Mouse (Mus musculus): ENCODE data around the gene Trmt44. TPM values are rescaled to one million over a fixed set of nuclear protein-coding genes. Genes with fewer than 3 reads are reported as not detected.
A peak's percentile ranks its signal among the peaks of the same experiment; 100 is the strongest.
"Not testable (repeated sequence)": the region's sequence is repeated elsewhere in the genome, so short reads cannot be mapped to it uniquely, and the experiment has no call there.

The Trmt44 gene
- total RNA-seq, 2 experiments from 2014 or later: 1.5 to 1.8 TPM

GRCm38 (mm10) chr5:35592824-35593223 is 18.0 kb upstream of the Trmt44 start:
- DNase-seq: no peak
- intact Hi-C loops (cut with DNase I; ENCODE audit: low total_unique reads): loop anchor here (2.0 kb wide), 1 partner anchor 122 kb away; no protein-coding TSS in a partner anchor

- intact Hi-C loops (cut with DNase I; ENCODE audit: low total_unique reads): loop anchor here (2.0 kb wide), 1 partner anchor 123 kb away; no protein-coding TSS in a partner anchor
- DNase-seq: no peak
Observed at GRCm38 (mm10) chr5:35592081-35592736, 17.3 kb upstream of the Trmt44 start.

- no peak for DNase-seq
- intact Hi-C loops (cut with DNase I; ENCODE audit: low total_unique reads): no loop called here
Observed at GRCm38 (mm10) chr5:35591497-35591896, 16.6 kb upstream of the Trmt44 start.

GRCm38 (mm10) chr5:35584259-35584658 is 9.4 kb upstream of the Trmt44 start:
- intact Hi-C loops (cut with DNase I; ENCODE audit: low total_unique reads); DNase-seq: not testable (repeated sequence)

GRCm38 (mm10) chr5:35583221-35583783 is 8.4 kb upstream of the Trmt44 start:
- DNase-seq: no peak
- intact Hi-C loops (cut with DNase I; ENCODE audit: low total_unique reads): no loop called here

GRCm38 (mm10) chr5:35582445-35583220 is 7.8 kb upstream of the Trmt44 start, which contains the start of gene Acox3:
Gene Acox3, plus strand, starts transcription at chr5:35583040.
- peak; percentile 96 for DNase-seq

GRCm38 (mm10) chr5:35580156-35580922 is 5.5 kb upstream of the Trmt44 start:
- DNase-seq: no peak
- intact Hi-C loops (cut with DNase I; ENCODE audit: low total_unique reads): no loop called here

More at GRCm38 (mm10) chr5:35582445-35583220, 7.8 kb upstream of the Trmt44 start, which contains the start of gene Acox3:
- intact Hi-C loops (cut with DNase I; ENCODE audit: low total_unique reads): no loop called here

- intact Hi-C loops (cut with DNase I; ENCODE audit: low total_unique reads): no loop called here
Observed at GRCm38 (mm10) chr5:35579247-35579893, 4.5 kb upstream of the Trmt44 start.

GRCm38 (mm10) chr5:35578411-35578810 is 3.5 kb upstream of the Trmt44 start:
- no peak for DNase-seq
- intact Hi-C loops (cut with DNase I; ENCODE audit: low total_unique reads): no loop called here

More at GRCm38 (mm10) chr5:35579247-35579893, 4.5 kb upstream of the Trmt44 start:
- no peak for DNase-seq

- no peak for DNase-seq
- intact Hi-C loops (cut with DNase I; ENCODE audit: low total_unique reads): no loop called here
Observed at GRCm38 (mm10) chr5:35576409-35577020, 1.6 kb upstream of the Trmt44 start.

- intact Hi-C loops (cut with DNase I; ENCODE audit: low total_unique reads): no loop called here
- DNase-seq: no peak
Observed at GRCm38 (mm10) chr5:35571546-35571945, 3.3 kb downstream of the Trmt44 start.

- intact Hi-C loops (cut with DNase I; ENCODE audit: low total_unique reads): no loop called here
- no peak for DNase-seq
Observed at GRCm38 (mm10) chr5:35566632-35567031, 8.2 kb downstream of the Trmt44 start.

GRCm38 (mm10) chr5:35565217-35565616 is 9.7 kb downstream of the Trmt44 start:
- intact Hi-C loops (cut with DNase I; ENCODE audit: low total_unique reads): no loop called here
- DNase-seq: no peak

- DNase-seq: peak; percentile 82
- intact Hi-C loops (cut with DNase I; ENCODE audit: low total_unique reads): loop anchor here (2.0 kb wide), 1 partner anchor 39 kb away; the partner anchor contains the start of gene Cpz
Observed at GRCm38 (mm10) chr5:35563449-35563848, 11.4 kb downstream of the Trmt44 start.

- intact Hi-C loops (cut with DNase I; ENCODE audit: low total_unique reads): loop anchor here (2.0 kb wide), 1 partner anchor 38 kb away; the partner anchor contains the start of gene Cpz
- DNase-seq: no peak
Observed at GRCm38 (mm10) chr5:35562616-35563015, 12.3 kb downstream of the Trmt44 start.

GRCm38 (mm10) chr5:35559447-35559846 is 15.4 kb downstream of the Trmt44 start:
- intact Hi-C loops (cut with DNase I; ENCODE audit: low total_unique reads): no loop called here
- DNase-seq: no peak

- intact Hi-C loops (cut with DNase I; ENCODE audit: low total_unique reads): no loop called here
- no peak for DNase-seq
Observed at GRCm38 (mm10) chr5:35557946-35558621, 16.8 kb downstream of the Trmt44 start.

GRCm38 (mm10) chr5:35556393-35556792 is 18.5 kb downstream of the Trmt44 start:
- no peak for DNase-seq
- intact Hi-C loops (cut with DNase I; ENCODE audit: low total_unique reads): no loop called here
